Comparison of ENCODE assay signal across 10 mouse cellular contexts in genomic region chr2:167004099-167004854, GRCm38 (mm10). TPM values are rescaled to one million over a fixed set of nuclear protein-coding genes. Genes with fewer than 3 reads are reported as not detected.
DNase-seq lines count a peak whose midpoint lies in the region; ATAC-seq and TF ChIP-seq lines count a peak whose summit lies in the region.
"Had no signal": no experiment of that assay in that cellular context is flagged by ENCODE, and none has a peak within 500 bp of the region (broad histone marks: within the 10 kb centered on the region; RNA-seq: fewer than 3 reads in every experiment).

No protein-coding gene starts in this region.

- no peak overlapping the region for H3K4me3 ChIP-seq in kidney, embryonic 15.5 days (replicated peaks)
- no peak overlapping the region for H3K4me3 ChIP-seq in layer of hippocampus, adult 2 months
- no peak overlapping the region for H3K4me3 ChIP-seq in spleen, adult 2 months (ENCODE audit: extremely low read depth, insufficient read depth, insufficient read length)
- H3K4me3 ChIP-seq: erythroblast, embryonic 14.5 days; neural tube, embryonic 13.5 days had no signal

- no peak overlapping the region for H3K27ac ChIP-seq in kidney, embryonic 15.5 days
- H3K27ac ChIP-seq in layer of hippocampus, adult 2 months: no peak overlapping the region
- no peak overlapping the region for H3K27ac ChIP-seq in spleen, adult 2 months (ENCODE audit: insufficient read depth, low read length)
- H3K27ac ChIP-seq: neural tube, embryonic 13.5 days had no signal

- no peaks in the 10 kb centered on the region for H3K27me3 ChIP-seq in kidney, embryonic 15.5 days
- no peaks in the 10 kb centered on the region for H3K27me3 ChIP-seq in spleen, adult 2 months (ENCODE audit: control insufficient read depth, insufficient read depth, low read length)
- H3K27me3 ChIP-seq: neural tube, embryonic 13.5 days had no signal

- peak; percentile 92 for TF ChIP-seq CTCF in layer of hippocampus, adult 2 months (conservative IDR thresholded peaks at IDR 0.05)
- TF ChIP-seq CTCF in spleen, adult 2 months (IDR thresholded peaks at IDR 0.05; ENCODE audit: extremely low read depth, insufficient read depth, insufficient read length, insufficient replicate concordance): peak; percentile 55; the same call in 1 of the 2 replicates

- peak; percentile 61 for DNase-seq in kidney, adult 11 months
- peak; percentile 56 for DNase-seq in MEL-GATA-1-ER (ENCODE audit: extremely low read depth, low read depth)
- DNase-seq in cerebellum, adult 18-20 months: peak; percentile 79 to 81
- peak; percentile 48 to 54 for DNase-seq in gastrocnemius, adult 8-10 months (ENCODE audit: low spot score in 2 of 2)
- DNase-seq in layer of hippocampus, adult 2 months (ENCODE audit: low spot score in 2 of 2): peak; percentile 74 to 77
- DNase-seq in lung, postnatal 10 days: peak; percentile 81
- peak; percentile 45 to 64 for DNase-seq in spleen, adult 2 months (ENCODE audit: low read depth in 1 of 2, low spot score in 2 of 2)

- no peak for ATAC-seq in kidney, embryonic 15.5 days (replicated peaks; ENCODE audit: low FRiP score)

- H3K9me3 ChIP-seq in kidney, embryonic 15.5 days (replicated peaks): no peaks in the 10 kb centered on the region
- H3K9me3 ChIP-seq: neural tube, embryonic 13.5 days had no signal

- no peaks in the 10 kb centered on the region for H3K4me1 ChIP-seq in kidney, embryonic 15.5 days
- no peaks in the 10 kb centered on the region for H3K4me1 ChIP-seq in spleen, adult 2 months (ENCODE audit: control insufficient read depth, insufficient read depth, insufficient read length)
- H3K4me1 ChIP-seq: neural tube, embryonic 13.5 days had no signal

- H3K4me2 ChIP-seq in kidney, embryonic 15.5 days: no peak overlapping the region
- H3K4me2 ChIP-seq: neural tube, embryonic 13.5 days had no signal

- no peak for TF ChIP-seq POLR2A in spleen, adult 2 months (IDR thresholded peaks at IDR 0.05; ENCODE audit: low read depth, low read length)

- 43% methylated on average over 8 of the region's 8 CpGs for WGBS in kidney, embryonic 15.5 days
- WGBS in spleen, adult 2 months: 50% methylated on average over 8 of the region's 8 CpGs

- H3K36me3 ChIP-seq in kidney, embryonic 15.5 days: no peaks in the 10 kb centered on the region
- no peaks in the 10 kb centered on the region for H3K36me3 ChIP-seq in spleen, adult 2 months (ENCODE audit: control insufficient read depth, insufficient read depth, low read length)
- H3K36me3 ChIP-seq: neural tube, embryonic 13.5 days had no signal

- H3K9ac ChIP-seq in kidney, embryonic 15.5 days: no peak overlapping the region
- H3K9ac ChIP-seq: neural tube, embryonic 13.5 days had no signal

RNA-seq across cellular contexts. Expression of gene Stau1, which starts 8.2 kb away (rescaled TPM):
- polyA plus RNA-seq in kidney, embryonic 15.5 days (2015; fragmentation: Nextera tagmentation; extraction: Ambion mirVana): 86.4 and 88.7 TPM in 2 replicates
- 10 to 100 TPM; 33.3 to 37.3 (median 35.2) TPM for total RNA-seq in gastrocnemius, adult 8-10 months (2022)
- total RNA-seq in layer of hippocampus, adult 2 months (2021): 10 to 100 TPM; 64.3 to 66.4 TPM
- polyA plus RNA-seq in spleen, adult 2 months (2012; rRNA removed): 15.2 and 15.6 TPM in 2 replicates

RNA-seq across cellular contexts. Expression of gene Ddx27, which starts 10.7 kb away (rescaled TPM):
- polyA plus RNA-seq in kidney, embryonic 15.5 days (2015; fragmentation: Nextera tagmentation; extraction: Ambion mirVana): 57.7 and 59.4 TPM in 2 replicates
- 10 to 100 TPM in 2 of 4 experiments, 1 to 10 TPM in 2; 8.0 to 12.5 (median 9.8) TPM for total RNA-seq in gastrocnemius, adult 8-10 months (2022)
- 10 to 100 TPM; 32.8 to 37.5 TPM for total RNA-seq in layer of hippocampus, adult 2 months (2021)
- 27.4 and 32.9 TPM in 2 replicates for polyA plus RNA-seq in spleen, adult 2 months (2012; rRNA removed)

RNA-seq across cellular contexts. Expression of gene Znfx1, which starts 58.5 kb away (rescaled TPM):
- 9.5 and 10.2 TPM in 2 replicates for polyA plus RNA-seq in kidney, embryonic 15.5 days (2015; fragmentation: Nextera tagmentation; extraction: Ambion mirVana)
- 10 to 100 TPM; 26.7 to 32.5 (median 28.5) TPM for total RNA-seq in gastrocnemius, adult 8-10 months (2022)
- 10 to 100 TPM; 38.5 to 45.6 TPM for total RNA-seq in layer of hippocampus, adult 2 months (2021)
- polyA plus RNA-seq in spleen, adult 2 months (2012; rRNA removed): 29.9 and 33.9 TPM in 2 replicates
